Mouse (Mus musculus): ENCODE data around the gene Auts2. TPM values are rescaled to one million over a fixed set of nuclear protein-coding genes. Genes with fewer than 3 reads are reported as not detected.

Gene Auts2
- total and polyA plus RNA-seq, 3 experiments, result not detected

GRCm38 (mm10) chr5:131977497-131977896 lies 565.6 kb downstream of the Auts2 start:
- in situ Hi-C loops (cut with MboI; ENCODE audit: low pct_ligation_motif_present, low pct_unique_long_range_greater_than_20kb, low sequenced_read_pairs), result no loop called here
- Histone ChIP-seq H3K79me2 (replicated peaks; ENCODE audit: control insufficient read depth, extremely low read depth, insufficient read depth, poor library complexity, severe bottlenecking) (no peaks in the 10 kb centered on the region), H3K9ac (ENCODE audit: insufficient read depth, low read depth) (no peak overlapping the region), H3K9me3 (replicated peaks; ENCODE audit: low read length) (peaks cover 61% of the 10 kb centered on the region), H3K4me1 (ENCODE audit: control insufficient read depth in 1 of 2, insufficient read depth in 2 of 2) (no peaks in the 10 kb centered on the region), H3K4me3 (replicated peaks in 1 of 3; ENCODE audit: low read depth in 2 of 3, low read length in 2 of 3, poor library complexity in 1 of 3) (no peak overlapping the region), H3K4me2 (ENCODE audit: insufficient read depth, low read depth, poor library complexity, severe bottlenecking) (no peak overlapping the region), H3K27ac (ENCODE audit: insufficient read depth, low read depth) (no peak overlapping the region), H3K36me3 (replicated peaks in 1 of 2; ENCODE audit: control insufficient read depth in 1 of 2, insufficient read depth in 1 of 2, low read length in 1 of 2) (no peaks in the 10 kb centered on the region), H3K27me3 (replicated peaks) (no peaks in the 10 kb centered on the region)
- no peak for TF ChIP-seq NELFE (IDR thresholded peaks at IDR 0.05; ENCODE audit: low read depth, low read length)
- TF ChIP-seq RAD21 (IDR thresholded peaks at IDR 0.05; ENCODE audit: low read depth, low read length), result no peak
- no peak for TF ChIP-seq JUN (IDR thresholded peaks at IDR 0.05; ENCODE audit: insufficient read depth, low read depth, low read length)
- no peak for TF ChIP-seq SMC3 (IDR thresholded peaks at IDR 0.05; ENCODE audit: low read depth, low read length)
- TF ChIP-seq POLR2AphosphoS2 (IDR thresholded peaks at IDR 0.05; ENCODE audit: low read depth, low read length), result no peak
- no peak for TF ChIP-seq TBP (conservative IDR thresholded peaks at IDR 0.05; ENCODE audit: low read depth, low read length)
- no peak for TF ChIP-seq ZMIZ1 (IDR thresholded peaks at IDR 0.05; ENCODE audit: low read depth, low read length)
- TF ChIP-seq UBTF (IDR thresholded peaks at IDR 0.05; ENCODE audit: low read depth, low read length), result no peak
- TF ChIP-seq PAX5 (IDR thresholded peaks at IDR 0.05; ENCODE audit: low read length), result no peak
- TF ChIP-seq ZC3H11A (IDR thresholded peaks at IDR 0.05; ENCODE audit: low read depth, low read length), result no peak
- TF ChIP-seq CHD2 (IDR thresholded peaks at IDR 0.05; ENCODE audit: low read length), result no peak
- dilution Hi-C loops (cut with MboI; ENCODE audit: extremely low pct_ligation_motif_present, extremely low pct_unique_long_range_greater_than_20kb, low sequenced_read_pairs), result no loop called here
- no peak for DNase-seq (ENCODE audit: extremely low read depth)

GRCm38 (mm10) chr5:131971901-131972300 lies 571.2 kb downstream of the Auts2 start:
- TF ChIP-seq NELFE (IDR thresholded peaks at IDR 0.05; ENCODE audit: low read depth, low read length) (no peak), POLR2A (IDR thresholded peaks at IDR 0.05; ENCODE audit: low read depth, low read length) (no peak), KAT2A (IDR thresholded peaks at IDR 0.05; ENCODE audit: insufficient replicate concordance, low read length) (no peak), EP300 (IDR thresholded peaks at IDR 0.05; ENCODE audit: low read length) (no peak), TCF12 (IDR thresholded peaks at IDR 0.05; ENCODE audit: low read depth, low read length) (no peak), IRF4 (IDR thresholded peaks at IDR 0.05; ENCODE audit: low read depth, low read length) (no peak), ZNF384 (IDR thresholded peaks at IDR 0.05; ENCODE audit: low read depth, low read length) (no peak), CTCF (conservative IDR thresholded peaks at IDR 0.05 in 1 of 2, IDR thresholded peaks at IDR 0.05 in 1 of 2; ENCODE audit: low read depth in 2 of 2, low read length in 2 of 2) (no peak), USF1 (IDR thresholded peaks at IDR 0.05; ENCODE audit: low read depth, low read length) (no peak), MXI1 (IDR thresholded peaks at IDR 0.05; ENCODE audit: low read depth, low read length) (no peak), TBP (conservative IDR thresholded peaks at IDR 0.05; ENCODE audit: low read depth, low read length) (no peak), ZC3H11A (IDR thresholded peaks at IDR 0.05; ENCODE audit: low read depth, low read length) (no peak)
- H3K27ac ChIP-seq (ENCODE audit: insufficient read depth, low read depth), result no peak overlapping the region
- no peak for DNase-seq (ENCODE audit: extremely low read depth)
- no peaks in the 10 kb centered on the region for H3K79me2 ChIP-seq (replicated peaks; ENCODE audit: control insufficient read depth, extremely low read depth, insufficient read depth, poor library complexity, severe bottlenecking)
- dilution Hi-C loops (cut with MboI; ENCODE audit: extremely low pct_ligation_motif_present, extremely low pct_unique_long_range_greater_than_20kb, low sequenced_read_pairs), result no loop called here
- no peak overlapping the region for H3K4me2 ChIP-seq (ENCODE audit: insufficient read depth, low read depth, poor library complexity, severe bottlenecking)
- peaks cover 61% of the 10 kb centered on the region for H3K9me3 ChIP-seq (replicated peaks; ENCODE audit: low read length)
- no peak overlapping the region for H3K9ac ChIP-seq (ENCODE audit: insufficient read depth, low read depth)
- in situ Hi-C loops (cut with MboI; ENCODE audit: low pct_ligation_motif_present, low pct_unique_long_range_greater_than_20kb, low sequenced_read_pairs), result no loop called here
- no peak overlapping the region for H3K4me3 ChIP-seq (replicated peaks in 1 of 3; ENCODE audit: low read depth in 2 of 3, low read length in 2 of 3, poor library complexity in 1 of 3)
- H3K4me1 ChIP-seq (ENCODE audit: control insufficient read depth in 1 of 2, insufficient read depth in 2 of 2), result no peaks in the 10 kb centered on the region
- H3K27me3 ChIP-seq (replicated peaks), result no peaks in the 10 kb centered on the region
- no peaks in the 10 kb centered on the region for H3K36me3 ChIP-seq (replicated peaks in 1 of 2; ENCODE audit: control insufficient read depth in 1 of 2, insufficient read depth in 1 of 2, low read length in 1 of 2)

Data from CH12.LX (cell line).